Mouse (Mus musculus) frontal cortex, adult 2 months (tissue): Measurements from ENCODE around the gene Ppp1r14b. TPM values are rescaled to one million over a fixed set of nuclear protein-coding genes. Genes with fewer than 3 reads are reported as not detected.

ENCODE experiments used
- DNase-seq, 2 experiments: peaks; one replicate each; pipeline ENCODE4 v3.0.0; 2022; ENCODE audit warnings: low spot score in 1 of 2; ENCODE audit errors: extremely low spot score in 1 of 2
- polyA plus RNA-seq: library from polyadenylated mRNA; depleted of rRNA; stranded (reverse); fragments of >200 nt; gene quantifications from 2 replicates; pipeline ENCODE4 v1.2.3, GENCODE M21; 2012; rRNA removed

Gene Ppp1r14b
- 56.4 and 59.8 TPM in 2 replicates for polyA plus RNA-seq

GRCm38 (mm10) chr19:6974211-6975205 is at the start of gene Ppp1r14b:
Ppp1r14b (plus strand) TSS chr19:6974968.
- DNase-seq: peak in 1 of 2 experiments; percentile 75

- DNase-seq: no peak
These were observed 49.5 kb upstream of the Ppp1r14b start, which contains the start of gene Catsperz for GRCm38 (mm10) chr19:6925307-6925573. Catsperz (minus strand) TSS chr19:6925380.

GRCm38 (mm10) chr19:6925611-6926329 is 49.0 kb upstream of the Ppp1r14b start:
- DNase-seq: no peak

DNA sequence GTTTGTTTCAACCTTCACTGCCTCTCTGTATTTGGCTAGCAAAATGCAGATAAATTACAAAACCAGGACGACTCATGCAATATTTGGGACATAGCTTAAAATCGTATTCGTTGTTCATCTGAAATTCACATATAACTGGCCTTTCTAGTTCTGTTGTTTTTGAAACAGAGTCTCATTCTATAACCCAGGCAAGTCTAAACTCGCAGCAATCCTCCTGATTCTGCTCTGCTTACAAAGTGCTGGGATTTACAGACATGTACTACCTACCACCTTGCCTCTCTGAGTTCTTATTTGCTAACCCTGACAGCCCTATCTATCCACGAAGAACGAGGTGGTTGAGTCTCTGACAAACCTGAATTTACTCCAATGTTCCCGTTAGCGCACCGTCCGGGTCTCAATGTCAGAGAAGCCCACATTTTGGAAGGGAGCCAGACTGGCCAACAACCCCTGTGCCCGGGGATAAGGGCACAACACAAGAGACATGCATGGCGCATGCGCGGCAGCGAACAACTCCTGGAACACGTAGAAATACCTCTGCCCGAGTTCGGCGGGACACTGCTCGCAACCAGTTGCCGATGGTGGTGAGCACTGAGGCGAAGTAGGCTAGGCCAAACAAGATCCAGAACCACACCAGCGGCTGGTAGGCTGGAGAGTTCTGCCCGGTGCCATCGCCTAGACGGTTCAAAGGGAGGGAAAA is 48.1 kb upstream of the Ppp1r14b start:
- no peak for DNase-seq

GRCm38 (mm10) chr19:6928080-6928479 is 46.7 kb upstream of the Ppp1r14b start:
- no peak for DNase-seq

- DNase-seq: no peak
These were observed 43.8 kb upstream of the Ppp1r14b start for GRCm38 (mm10) chr19:6931002-6931401.

DNA sequence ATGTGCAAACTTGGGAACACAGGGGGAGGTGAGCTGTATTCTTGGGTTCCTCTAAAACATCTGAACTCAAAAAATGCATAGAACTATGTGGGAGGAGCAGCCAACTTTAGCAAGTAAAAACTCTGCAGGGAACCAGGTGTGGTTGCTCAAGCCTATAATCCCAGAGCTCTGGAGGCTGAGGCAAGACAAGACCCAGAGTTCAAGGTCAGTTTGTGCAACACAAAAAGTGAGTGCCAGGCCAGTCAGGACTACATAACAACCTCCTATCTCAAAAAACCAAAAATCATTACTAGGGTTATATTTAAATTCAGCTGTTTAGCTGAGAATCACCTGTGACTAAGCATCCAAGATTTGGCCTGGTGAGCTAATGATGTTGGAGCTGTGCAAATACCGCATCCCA is 42.8 kb upstream of the Ppp1r14b start:
- DNase-seq: no peak

GRCm38 (mm10) chr19:6933102-6933435 is 41.7 kb upstream of the Ppp1r14b start:
- no peak for DNase-seq

DNA sequence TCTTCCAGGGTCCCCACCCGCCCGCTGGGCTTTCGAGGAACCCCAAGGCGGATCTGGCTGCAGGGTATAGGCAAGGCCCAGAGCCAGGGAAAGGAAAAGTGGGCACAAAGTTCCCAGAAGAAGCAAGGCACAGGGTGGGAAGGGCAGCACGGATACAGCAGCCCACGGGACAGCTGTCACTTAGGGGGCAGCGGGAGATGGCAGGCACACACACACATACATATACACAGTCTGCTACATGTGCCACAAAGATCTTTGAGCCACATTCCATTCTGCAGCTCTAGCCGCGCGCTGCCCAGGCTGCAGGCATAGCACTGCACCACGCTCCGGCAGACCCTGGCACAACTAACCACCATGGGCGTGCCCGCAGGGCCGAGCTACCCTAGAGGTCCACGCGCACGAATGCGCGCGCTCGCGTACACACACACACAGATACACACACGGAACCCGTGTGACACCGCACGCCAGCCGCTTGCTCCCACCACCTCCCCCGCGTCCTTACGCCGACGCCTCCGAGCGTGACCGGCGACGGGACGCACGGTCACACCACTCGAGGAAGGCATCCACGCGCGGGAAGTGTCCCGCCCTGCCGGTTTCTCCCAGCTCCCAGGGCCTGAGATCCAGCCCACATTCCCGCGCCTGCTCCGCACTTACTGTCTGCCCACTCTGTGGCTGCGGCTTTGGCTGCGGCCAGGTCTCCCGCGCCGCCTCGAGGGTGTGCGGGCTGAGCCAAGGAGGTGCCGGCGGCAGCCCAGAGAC is 41.2 kb upstream of the Ppp1r14b start:
- peak in 1 of 2 experiments; percentile 65 for DNase-seq

- no peak for DNase-seq
These were observed 40.4 kb upstream of the Ppp1r14b start, which contains the start of gene Kcnk4 for GRCm38 (mm10) chr19:6934195-6934977. Kcnk4 (minus strand) TSS chr19:6934515.

- no peak for DNase-seq
These were observed 38.5 kb upstream of the Ppp1r14b start for GRCm38 (mm10) chr19:6936299-6936698.

GRCm38 (mm10) chr19:6937541-6938465 is 37.0 kb upstream of the Ppp1r14b start:
- no peak for DNase-seq

- no peak for DNase-seq
These were observed 35.4 kb upstream of the Ppp1r14b start for GRCm38 (mm10) chr19:6939106-6940002.

DNA sequence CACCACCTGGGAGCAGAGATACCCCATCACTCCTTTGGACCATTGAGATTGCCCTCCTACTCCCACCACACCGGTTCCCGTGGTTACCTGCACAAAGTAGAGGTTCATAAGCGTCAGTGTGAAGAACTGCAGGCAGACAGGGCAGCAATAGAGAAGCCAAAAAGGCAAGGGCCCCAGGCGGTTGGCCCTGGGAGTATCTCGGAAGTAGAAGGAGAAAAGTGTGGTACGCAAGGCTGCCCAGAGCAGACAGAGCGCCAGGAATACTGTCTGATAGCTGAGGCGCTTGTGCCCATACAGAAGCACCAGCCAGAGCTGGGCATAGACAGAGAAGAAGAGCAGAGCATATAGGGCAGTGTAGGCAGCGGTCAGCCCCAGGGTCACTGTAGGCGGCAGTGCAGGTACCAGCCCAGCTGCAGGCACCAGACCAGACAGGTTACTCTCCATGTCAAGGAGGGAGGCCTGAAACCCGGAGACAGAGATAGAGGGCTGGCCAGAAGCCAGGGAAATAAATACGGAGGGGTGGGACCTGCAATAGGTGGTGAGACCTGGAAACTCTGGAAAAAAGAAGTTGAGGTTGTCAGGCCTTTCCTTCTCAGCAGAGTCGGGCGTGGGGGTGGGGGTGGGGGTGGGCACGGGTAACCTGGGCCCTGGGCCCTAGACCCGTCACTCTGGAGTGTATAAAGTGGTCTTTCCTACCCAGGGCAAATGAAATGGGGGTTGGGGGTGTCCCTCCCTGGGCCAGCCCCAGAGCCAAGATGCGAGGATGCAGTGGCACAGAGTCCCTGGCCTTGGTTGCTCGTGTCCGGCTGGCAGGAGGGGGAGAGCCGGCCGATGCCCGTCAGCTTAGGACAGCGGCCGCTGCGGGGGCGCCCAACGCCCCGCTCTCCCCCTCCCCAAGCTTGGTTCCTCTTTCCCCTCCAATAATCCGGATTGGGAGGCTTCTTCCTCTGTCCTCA is 34.1 kb upstream of the Ppp1r14b start:
- DNase-seq: no peak

- DNase-seq: peak; percentile 77 to 94
These were observed 33.2 kb upstream of the Ppp1r14b start, which contains the start of gene Bad for GRCm38 (mm10) chr19:6941372-6942248. Bad (plus strand) TSS chr19:6941861.
